Mouse (Mus musculus) left cerebral cortex, adult 2 months (tissue): ENCODE results near the gene Vpreb3. TPM values are rescaled to one million over a fixed set of nuclear protein-coding genes. Genes with fewer than 3 reads are reported as not detected.
A peak's percentile ranks its signal among the peaks of the same experiment; 100 is the strongest.

Source experiments
- DNase-seq, 2 experiments: peaks; one replicate each; pipeline ENCODE4 v3.0.0; 2021 to 2022; ENCODE audit warnings: low spot score in 2 of 2, mixed read lengths in 1 of 2; ENCODE audit errors: extremely low spot score in 1 of 2
- H3K27ac ChIP-seq: fragments of 200-600 bp; 2 replicates; pipeline ENCODE4 v1.8.1; 2022
- H3K4me3 ChIP-seq: fragments of 200-600 bp; 2 replicates; pipeline ENCODE4 v1.8.1; 2022
- CTCF ChIP-seq: fragments of 200-600 bp; IDR thresholded peaks from 2 replicates; pipeline ENCODE4 v1.8.1; 2022; ENCODE audit warnings: antibody characterized with exemption, mild to moderate bottlenecking, moderate library complexity
- intact Hi-C: fragments of 180-260 bp; cut with DNase I; formaldehyde crosslinking; loops from one replicate; pipeline ENCODE4 v1.15.1; 2025
- total RNA-seq, 2 experiments: library from RNA; stranded (reverse); gene quantifications; 2 replicates each; pipeline ENCODE4 v1.2.3; 2021

Gene Vpreb3
- total RNA-seq, 2 experiments from 2014 or later: not detected

- no peak overlapping the region for H3K27ac ChIP-seq
- intact Hi-C loops: no loop called here
- no peak for DNase-seq
- H3K4me3 ChIP-seq: no peak overlapping the region
- TF ChIP-seq CTCF: no peak
Observed at GRCm38 (mm10) chr10:75945213-75945612, 2.4 kb downstream of the Vpreb3 start.

GRCm38 (mm10) chr10:75945896-75946295 is 3.0 kb downstream of the Vpreb3 start:
- DNase-seq: no peak
- no peak overlapping the region for H3K27ac ChIP-seq
- H3K4me3 ChIP-seq: no peak overlapping the region
- TF ChIP-seq CTCF: no peak
- intact Hi-C loops: no loop called here

GRCm38 (mm10) chr10:75948079-75948478 is 5.2 kb downstream of the Vpreb3 start:
- no peak for TF ChIP-seq CTCF
- no peak for DNase-seq
- Histone ChIP-seq H3K4me3 (no peak overlapping the region), H3K27ac (no peak overlapping the region)
- intact Hi-C loops: no loop called here

- no peak for DNase-seq
- intact Hi-C loops: loop anchor here (2.0 to 10.0 kb wide), 3 partner anchors 29 to 765 kb away; partner anchors contain the start of gene Smarcb1
- TF ChIP-seq CTCF: no peak
Observed at GRCm38 (mm10) chr10:75949053-75950045, 6.5 kb downstream of the Vpreb3 start.

GRCm38 (mm10) chr10:75950791-75951210 is 7.9 kb downstream of the Vpreb3 start:
- TF ChIP-seq CTCF: no peak
- intact Hi-C loops: loop anchor here (1.0 to 10.0 kb wide), 6 partner anchors 30 to 766 kb away; partner anchors contain the start of gene Smarcb1
- DNase-seq: no peak
- Histone ChIP-seq H3K27ac (no peak overlapping the region), H3K4me3 (peak overlapping the region; percentile 37)

More at GRCm38 (mm10) chr10:75949053-75950045, 6.5 kb downstream of the Vpreb3 start:
- Histone ChIP-seq H3K4me3 (no peak overlapping the region), H3K27ac (no peak overlapping the region)

GRCm38 (mm10) chr10:75951424-75952050 is 8.7 kb downstream of the Vpreb3 start:
- no peak for DNase-seq
- TF ChIP-seq CTCF: peak; percentile 78
- Histone ChIP-seq H3K27ac (no peak overlapping the region), H3K4me3 (peak overlapping the region; percentile 37)
- intact Hi-C loops: loop anchor here (1.0 to 10.0 kb wide), 6 partner anchors 31 to 767 kb away; partner anchors contain the start of gene Smarcb1

DNA sequence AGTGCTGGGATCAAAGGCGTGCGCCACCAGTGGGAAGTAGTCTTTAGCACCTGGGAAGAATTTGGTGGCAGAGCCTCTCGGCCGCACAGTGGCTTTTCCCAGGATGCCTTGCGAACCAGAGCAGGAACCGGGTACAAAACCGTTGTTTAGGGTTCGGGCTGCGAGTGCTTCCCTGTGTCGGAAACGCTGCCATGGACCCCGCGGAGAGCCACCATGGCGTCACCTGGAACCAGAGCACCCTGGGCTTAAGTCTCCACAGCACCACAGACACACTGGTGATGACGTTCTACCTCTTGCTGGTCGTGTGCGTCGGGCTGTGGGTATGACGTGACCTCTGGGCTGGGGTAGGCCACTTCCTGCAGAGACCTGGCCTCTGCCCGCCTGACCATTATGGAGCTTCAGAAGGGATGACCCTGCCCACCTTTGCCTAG is 11.5 kb downstream of the Vpreb3 start, which contains the start of gene Gm5134:
Gm5134 (plus strand) TSS at position 134 of the 431 bp plus-strand sequence.
- no peak for TF ChIP-seq CTCF
- Histone ChIP-seq H3K27ac (no peak within 1 kb of the TSS), H3K4me3 (no peak within 1 kb of the TSS)
- intact Hi-C loops: loop anchor here (10.0 kb wide), 1 partner anchor 770 kb away; no protein-coding TSS in a partner anchor
- DNase-seq: no peak

DNA sequence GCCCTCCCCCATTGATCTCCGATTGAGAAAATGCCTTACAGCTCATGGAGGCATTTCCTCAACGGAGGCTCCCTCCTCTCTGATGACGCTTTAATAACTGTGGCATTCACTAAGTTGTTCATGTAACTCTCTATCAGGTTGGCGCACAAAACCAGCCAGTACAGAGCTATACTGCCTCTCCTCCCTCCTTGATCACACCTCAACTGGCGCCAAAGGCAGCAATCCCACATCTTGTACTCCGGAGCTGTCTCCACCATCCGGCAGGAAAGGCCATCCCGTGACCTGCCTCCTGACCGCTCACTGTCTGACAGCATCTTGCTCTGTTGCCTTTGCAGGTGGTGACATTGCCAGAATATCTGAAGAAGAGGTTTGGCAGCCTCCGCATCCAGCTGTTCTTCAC is 31.0 kb downstream of the Vpreb3 start:
- no peak for DNase-seq
- Histone ChIP-seq H3K4me3 (no peak overlapping the region), H3K27ac (no peak overlapping the region)
- no peak for TF ChIP-seq CTCF
- intact Hi-C loops: loop anchor here (10.0 kb wide), 1 partner anchor 231 kb away; no protein-coding TSS in a partner anchor

DNA sequence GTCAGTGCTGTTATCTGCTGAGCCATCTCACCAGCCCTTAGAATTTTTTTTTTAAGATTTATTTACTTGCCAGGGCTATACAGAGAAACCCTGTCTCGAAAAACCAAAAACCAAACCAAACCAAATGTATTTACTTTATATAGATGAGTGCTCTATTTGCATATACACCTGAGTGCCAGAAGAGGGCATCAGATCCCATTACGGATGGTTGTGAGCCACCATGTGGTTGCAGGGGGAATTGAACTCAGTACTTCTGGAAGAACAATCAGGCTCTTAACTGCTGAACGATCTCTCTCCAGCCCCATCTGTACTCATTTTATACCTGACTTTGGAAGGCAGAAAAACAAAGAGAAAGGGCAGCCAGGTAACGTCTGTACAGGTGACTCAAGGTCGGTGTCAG is 32.4 kb downstream of the Vpreb3 start:
- no peak overlapping the region for H3K4me3 ChIP-seq
- no peak overlapping the region for H3K27ac ChIP-seq
- DNase-seq: no peak
- TF ChIP-seq CTCF: peak; percentile 52
- intact Hi-C loops: loop anchor here (10.0 kb wide), 1 partner anchor 230 kb away; no protein-coding TSS in a partner anchor

GRCm38 (mm10) chr10:75978119-75978834 is 35.4 kb downstream of the Vpreb3 start:
- no peak overlapping the region for H3K4me3 ChIP-seq
- no peak for TF ChIP-seq CTCF
- intact Hi-C loops: loop anchor here (10.0 kb wide), 1 partner anchor 227 kb away; no protein-coding TSS in a partner anchor
- H3K27ac ChIP-seq: no peak overlapping the region
- no peak for DNase-seq

DNA sequence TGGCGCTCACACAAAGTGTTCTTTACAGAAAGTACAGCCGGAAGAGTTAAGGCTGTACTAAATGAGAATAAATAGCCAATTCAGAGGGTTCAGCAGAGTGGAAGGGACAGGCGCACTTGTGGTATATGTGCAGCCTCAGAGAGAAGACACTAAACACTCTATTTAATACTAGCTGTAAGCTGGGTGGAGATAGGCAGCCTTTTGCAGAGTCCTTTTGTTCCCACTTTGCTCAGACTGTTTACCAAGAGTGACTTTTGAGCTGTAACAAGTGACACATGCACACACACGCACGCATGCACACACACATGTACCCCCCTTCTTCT is 35.9 kb downstream of the Vpreb3 start:
- DNase-seq: no peak
- intact Hi-C loops: loop anchor here (10.0 kb wide), 1 partner anchor 226 kb away; no protein-coding TSS in a partner anchor
- TF ChIP-seq CTCF: no peak
- Histone ChIP-seq H3K4me3 (no peak overlapping the region), H3K27ac (no peak overlapping the region)
